Mouse (Mus musculus): ENCODE measurements around the gene Adprhl1.

Gene Adprhl1

GRCm38 (mm10) chr8:13228923-13229610, 24.9 kb downstream of the Adprhl1 start:
- DNase-seq (ENCODE audit: low spot score) = no peak

- DNase-seq (ENCODE audit: low spot score) = no peak
These were observed 26.8 kb downstream of the Adprhl1 start for GRCm38 (mm10) chr8:13227184-13227583.

GRCm38 (mm10) chr8:13226288-13226687, 27.7 kb downstream of the Adprhl1 start:
- DNase-seq (ENCODE audit: low spot score) = no peak

GRCm38 (mm10) chr8:13224426-13224825, 29.5 kb downstream of the Adprhl1 start:
- no peak for DNase-seq (ENCODE audit: low spot score)

- no peak for DNase-seq (ENCODE audit: low spot score)
These were observed 35.5 kb downstream of the Adprhl1 start for GRCm38 (mm10) chr8:13218441-13218840.

- DNase-seq (ENCODE audit: low spot score) = no peak
These were observed 36.0 kb downstream of the Adprhl1 start for GRCm38 (mm10) chr8:13217986-13218385.

- no peak for DNase-seq (ENCODE audit: low spot score)
These were observed 36.9 kb downstream of the Adprhl1 start for GRCm38 (mm10) chr8:13217093-13217492.

- no peak for DNase-seq (ENCODE audit: low spot score)
These were observed 37.6 kb downstream of the Adprhl1 start for GRCm38 (mm10) chr8:13216386-13216785.

- peak; percentile 79 for DNase-seq (ENCODE audit: low spot score)
These were observed 40.3 kb downstream of the Adprhl1 start for GRCm38 (mm10) chr8:13213479-13214268.

GRCm38 (mm10) chr8:13209770-13210169, 44.2 kb downstream of the Adprhl1 start:
- DNase-seq (ENCODE audit: low spot score) = no peak

GRCm38 (mm10) chr8:13208627-13209355, 45.2 kb downstream of the Adprhl1 start:
- no peak for DNase-seq (ENCODE audit: low spot score)

- no peak for DNase-seq (ENCODE audit: low spot score)
These were observed 47.7 kb downstream of the Adprhl1 start for GRCm38 (mm10) chr8:13206290-13206689.

- DNase-seq (ENCODE audit: low spot score) = no peak
These were observed 48.7 kb downstream of the Adprhl1 start for GRCm38 (mm10) chr8:13205311-13205710.

GRCm38 (mm10) chr8:13204371-13205140, 49.4 kb downstream of the Adprhl1 start:
- no peak for DNase-seq (ENCODE audit: low spot score)

GRCm38 (mm10) chr8:13203472-13203871, 50.5 kb downstream of the Adprhl1 start:
- DNase-seq (ENCODE audit: low spot score) = no peak

GRCm38 (mm10) chr8:13202806-13203205, 51.2 kb downstream of the Adprhl1 start:
- DNase-seq (ENCODE audit: low spot score) = no peak

GRCm38 (mm10) chr8:13202041-13202440, 51.9 kb downstream of the Adprhl1 start:
- no peak for DNase-seq (ENCODE audit: low spot score)

GRCm38 (mm10) chr8:13201013-13201334, 53.0 kb downstream of the Adprhl1 start:
- DNase-seq (ENCODE audit: low spot score) = no peak

- no peak for DNase-seq (ENCODE audit: low spot score)
These were observed 53.5 kb downstream of the Adprhl1 start, which contains the start of gene Grtp1 for GRCm38 (mm10) chr8:13200301-13201012. TSS of gene Grtp1 (minus strand) at chr8:13200620.

- no peak for DNase-seq (ENCODE audit: low spot score)
These were observed 54.4 kb downstream of the Adprhl1 start for GRCm38 (mm10) chr8:13199385-13200061.

GRCm38 (mm10) chr8:13197493-13197892, 56.5 kb downstream of the Adprhl1 start:
- no peak for DNase-seq (ENCODE audit: low spot score)

Data from layer of hippocampus, adult 9-10 months (tissue).